Mouse (Mus musculus) ZHBTc4 (cell line): ENCODE data around the gene Efcab2.

Experiments used
- DNase-seq: peaks from one replicate; pipeline ENCODE4 v3.0.0-alpha.2; 2011; ENCODE audit warnings: low read depth, low spot score

Gene Efcab2

DNA sequence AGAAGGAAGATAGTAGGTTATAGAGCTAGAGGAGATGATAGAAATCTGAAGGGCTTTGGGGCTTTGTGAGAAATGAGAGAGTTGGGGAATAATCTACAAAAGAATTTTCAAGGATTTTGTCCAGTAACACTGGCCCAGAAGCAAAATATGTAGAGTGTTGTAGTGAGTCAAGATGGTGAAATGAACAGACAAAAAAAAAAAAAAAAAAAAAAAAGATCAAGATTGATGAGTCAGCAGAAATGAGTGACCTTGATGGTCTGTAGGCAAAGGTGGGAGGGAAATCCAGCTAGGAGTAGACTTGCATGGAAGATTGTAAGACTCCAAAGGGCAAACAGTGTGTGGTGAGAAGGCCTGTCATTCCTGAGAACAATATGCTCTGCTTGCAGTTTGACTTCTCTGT lies 78.0 kb downstream of the Efcab2 start:
- DNase-seq, result no peak

DNA sequence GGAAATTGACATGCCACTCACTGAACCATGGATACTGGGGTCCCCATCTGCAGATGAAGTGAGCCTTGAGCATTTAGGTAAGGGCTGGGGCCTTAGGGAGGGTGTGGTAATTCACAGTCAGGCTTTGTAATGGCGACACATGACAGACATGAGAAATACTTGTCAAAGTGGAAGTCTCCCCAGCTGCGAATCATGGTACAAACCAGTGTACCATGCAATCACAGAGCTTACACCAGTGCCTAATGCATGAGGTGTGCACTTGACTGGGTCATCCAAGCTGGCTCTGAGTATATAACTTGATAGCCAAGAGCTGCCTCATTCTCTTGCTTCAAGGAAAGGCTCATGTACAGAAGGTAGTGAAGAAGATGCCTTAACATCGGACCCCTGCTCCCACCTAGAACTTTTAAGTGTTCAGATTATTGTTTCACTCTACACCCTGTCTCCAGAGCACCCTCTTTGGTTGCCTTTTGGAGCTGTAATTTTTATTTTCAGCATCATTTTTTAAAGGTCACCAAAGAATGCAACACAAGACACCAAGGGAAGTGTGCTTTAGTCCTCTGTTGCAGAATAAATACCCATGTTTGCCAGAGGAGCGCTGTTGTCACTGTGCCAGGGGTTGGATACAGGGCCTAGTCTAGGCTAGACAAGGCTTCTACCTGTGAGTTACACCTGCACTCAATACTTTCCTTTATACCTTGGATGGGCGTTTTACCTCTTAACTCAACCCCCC lies 79.4 kb downstream of the Efcab2 start:
- DNase-seq, result no peak

DNA sequence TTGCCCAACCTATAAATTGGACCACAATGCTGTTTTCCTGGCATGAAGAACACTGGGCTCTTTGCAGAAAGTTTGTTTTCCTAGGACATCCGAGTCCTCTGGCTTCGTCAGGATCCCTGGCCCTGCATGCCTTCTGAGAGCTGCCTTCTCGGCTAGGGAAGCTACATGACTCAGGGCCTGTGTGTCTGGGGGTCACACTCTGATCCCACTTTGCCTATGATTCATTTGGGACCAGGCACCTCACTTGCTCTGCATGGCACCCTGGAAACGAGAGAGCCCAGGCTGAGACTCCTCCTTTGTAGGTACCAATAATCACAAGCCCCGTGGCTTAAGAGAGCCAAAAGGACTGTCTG lies 80.0 kb downstream of the Efcab2 start:
- DNase-seq, result no peak

DNA sequence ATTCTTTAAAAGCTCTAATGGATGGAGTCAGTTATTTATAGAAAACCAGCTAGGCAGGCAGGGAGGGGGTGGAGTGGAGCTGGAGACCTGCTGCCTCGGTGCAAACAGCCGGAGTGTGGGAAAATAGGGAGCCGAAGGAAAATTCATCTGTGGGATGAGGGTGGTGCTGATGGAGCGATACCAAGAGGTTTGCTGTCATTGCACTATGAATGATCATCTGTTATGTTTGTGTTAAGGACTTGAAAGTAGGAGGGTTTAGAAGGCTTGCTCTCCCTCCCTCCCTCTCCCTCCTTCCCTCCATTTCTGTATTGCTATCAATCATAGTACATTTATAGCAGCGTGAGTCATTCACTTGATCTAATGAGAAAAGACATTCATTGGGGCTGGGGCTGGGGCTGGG lies 80.9 kb downstream of the Efcab2 start:
- DNase-seq, result no peak

DNA sequence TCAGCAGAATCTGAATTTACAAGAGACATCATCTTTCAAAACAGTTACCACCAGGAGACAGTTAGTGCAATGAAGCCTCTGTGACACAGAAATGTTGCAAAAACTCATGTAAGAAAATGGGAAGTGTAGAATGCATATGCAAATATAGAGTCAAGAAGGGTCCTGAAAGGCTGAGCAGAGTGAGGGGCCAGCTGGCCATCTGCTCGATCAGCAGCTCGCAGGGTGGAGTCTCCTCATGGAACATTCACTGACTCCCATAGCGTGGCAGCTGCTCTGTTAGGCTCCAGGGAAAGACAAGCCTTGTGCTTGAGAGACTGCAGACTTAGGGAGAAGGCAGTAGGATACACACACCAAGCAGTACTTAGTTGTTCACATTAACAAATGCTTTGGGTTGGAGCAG lies 83.2 kb downstream of the Efcab2 start:
- DNase-seq, result no peak

DNA sequence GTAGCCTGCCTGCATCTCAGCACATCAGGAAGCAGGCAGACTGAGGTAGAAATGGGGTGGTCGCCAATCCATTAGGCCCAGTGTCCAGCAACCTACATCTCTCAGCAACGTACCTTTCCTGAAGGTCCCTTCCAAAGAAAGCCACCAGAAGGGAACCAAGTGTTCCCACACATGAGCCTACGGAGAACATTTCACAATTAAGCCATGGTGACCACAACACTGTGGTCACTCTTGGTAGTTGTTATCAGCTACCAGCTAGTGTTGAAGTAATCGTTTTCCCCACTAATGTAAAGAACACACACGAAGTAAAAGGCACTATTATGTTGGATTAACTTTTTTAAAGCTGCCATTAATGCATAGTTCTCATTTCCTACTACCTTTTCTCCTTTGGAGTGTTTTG lies 85.8 kb downstream of the Efcab2 start:
- no peak for DNase-seq

DNA sequence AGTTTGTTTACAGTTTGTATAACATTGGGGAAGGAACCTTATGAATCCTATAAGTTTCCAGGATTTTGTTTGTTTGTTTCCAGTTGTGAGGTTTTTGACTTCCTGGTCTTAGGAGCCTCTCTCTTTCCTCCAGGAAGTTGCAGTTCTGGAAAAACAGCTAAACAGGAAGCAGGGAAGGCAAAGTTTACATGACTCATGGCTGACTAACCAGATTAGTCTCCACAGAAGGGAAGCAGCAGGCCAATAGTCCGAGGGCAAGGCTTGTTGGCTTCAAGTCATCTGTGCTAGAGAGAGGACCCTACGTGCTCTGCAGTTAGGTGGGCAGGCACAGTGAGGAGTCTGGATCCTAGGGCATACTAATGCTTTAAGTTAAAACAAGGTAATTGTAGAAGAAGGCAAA lies 86.6 kb downstream of the Efcab2 start:
- no peak for DNase-seq

DNA sequence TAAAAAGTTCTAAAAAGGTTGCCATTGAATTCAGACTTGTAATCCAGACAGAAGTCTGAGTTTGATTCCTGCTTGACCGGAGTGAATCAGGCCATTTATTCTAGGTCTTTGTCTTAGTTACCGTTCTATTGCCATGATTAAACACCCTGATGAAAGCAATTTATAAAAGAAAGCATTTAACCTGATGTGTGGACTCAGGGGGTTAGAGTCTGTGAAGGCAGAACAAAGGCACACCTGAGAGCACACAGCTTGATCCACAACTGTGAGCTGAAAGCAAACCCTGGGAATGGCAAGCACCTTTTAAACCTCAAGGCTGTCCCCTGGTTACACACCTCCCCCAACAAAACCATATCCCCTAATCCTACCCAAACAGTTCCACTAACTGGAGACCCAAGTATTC lies 90.3 kb downstream of the Efcab2 start:
- peak; percentile 33 for DNase-seq

DNA sequence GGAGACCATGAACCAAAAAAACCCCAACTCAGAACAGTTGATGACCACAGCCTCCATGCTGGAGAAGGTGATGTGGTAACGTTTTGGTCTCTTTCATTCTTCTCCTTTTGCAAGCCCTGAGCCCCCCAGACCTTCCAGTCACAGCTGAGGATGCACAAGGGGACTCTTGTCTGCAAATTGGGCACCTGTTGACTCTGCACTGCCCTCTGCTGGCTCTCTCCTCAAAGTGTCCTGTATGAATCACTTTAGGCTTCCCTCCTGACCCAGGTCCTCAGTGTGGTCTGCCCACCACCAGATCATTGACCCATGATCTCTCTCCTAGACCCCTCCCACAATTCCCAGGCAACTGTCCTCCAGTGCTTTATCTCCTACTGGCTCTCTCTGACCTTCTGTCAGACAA lies 91.0 kb downstream of the Efcab2 start:
- peak; percentile 60 for DNase-seq

DNA sequence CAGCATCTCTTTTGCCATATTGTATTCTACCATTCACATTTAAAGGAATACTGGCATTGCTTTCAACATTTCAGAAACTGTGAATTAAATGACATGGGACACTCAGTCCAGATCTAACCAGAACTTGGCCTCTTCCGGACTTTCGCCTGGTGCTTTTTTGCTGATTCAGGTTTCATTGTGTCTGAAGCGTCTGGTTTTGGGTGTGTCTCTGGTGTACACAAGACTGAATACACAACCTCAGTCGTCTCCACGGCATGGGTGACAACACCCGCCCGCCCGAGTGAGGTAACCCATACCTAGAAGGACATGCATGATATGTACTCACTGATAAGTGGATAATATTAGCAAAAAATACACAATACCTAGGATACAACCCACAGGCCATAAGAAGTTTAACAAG lies 101.1 kb downstream of the Efcab2 start:
- DNase-seq, result peak; percentile 66

DNA sequence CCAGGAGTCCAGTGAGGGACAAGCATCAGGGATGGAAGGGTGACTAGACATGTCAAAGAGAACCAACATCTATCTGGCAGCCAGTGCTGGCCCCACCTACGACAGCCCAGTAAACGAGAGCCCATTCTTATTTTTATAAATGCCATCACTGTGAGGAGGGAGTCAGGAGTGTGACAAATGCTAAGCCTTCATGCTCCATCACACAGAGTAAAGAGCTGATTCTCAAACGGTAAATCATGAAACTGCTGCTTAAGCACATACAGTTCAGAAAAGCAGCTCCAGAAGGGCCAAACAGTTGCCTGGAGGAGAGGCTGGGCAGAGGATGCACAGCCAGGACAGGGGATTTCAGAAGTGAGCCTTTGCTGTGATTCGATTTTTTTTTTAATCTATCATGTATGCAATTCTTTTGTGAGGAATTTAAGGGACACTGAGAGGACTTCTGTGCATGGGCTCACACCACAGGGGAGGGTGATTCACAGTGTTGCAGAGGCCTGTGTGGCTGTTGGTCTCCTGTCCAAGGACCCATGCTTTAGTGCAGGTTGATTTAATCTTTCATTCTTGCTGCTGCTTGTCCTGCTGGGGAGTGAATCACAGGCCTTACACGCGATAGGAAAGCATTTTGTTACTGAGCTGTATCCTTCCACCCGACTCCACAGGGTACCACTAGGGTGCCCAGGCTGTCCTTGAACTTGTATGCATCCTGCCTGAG lies 106.6 kb downstream of the Efcab2 start:
- DNase-seq, result no peak

DNA sequence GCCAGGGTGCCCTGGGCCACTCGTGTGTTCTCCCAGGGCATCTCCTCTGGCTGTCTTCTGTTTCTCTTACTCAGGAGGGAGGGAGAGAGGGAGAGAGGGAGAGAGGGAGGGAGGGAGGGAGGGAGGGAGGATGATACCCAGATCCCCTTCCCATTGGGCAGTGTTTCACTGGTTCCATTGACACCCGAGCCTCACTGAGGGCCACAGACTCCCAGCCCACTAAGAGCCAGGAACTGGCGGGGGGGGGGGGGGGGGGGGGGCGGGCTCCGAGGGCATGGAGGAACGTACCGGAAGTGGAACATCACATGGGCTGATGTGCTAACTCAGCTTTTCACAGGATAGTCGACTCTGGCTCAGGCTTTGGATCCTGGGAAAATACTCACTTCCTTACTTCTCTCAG lies 108.1 kb downstream of the Efcab2 start:
- no peak for DNase-seq

DNA sequence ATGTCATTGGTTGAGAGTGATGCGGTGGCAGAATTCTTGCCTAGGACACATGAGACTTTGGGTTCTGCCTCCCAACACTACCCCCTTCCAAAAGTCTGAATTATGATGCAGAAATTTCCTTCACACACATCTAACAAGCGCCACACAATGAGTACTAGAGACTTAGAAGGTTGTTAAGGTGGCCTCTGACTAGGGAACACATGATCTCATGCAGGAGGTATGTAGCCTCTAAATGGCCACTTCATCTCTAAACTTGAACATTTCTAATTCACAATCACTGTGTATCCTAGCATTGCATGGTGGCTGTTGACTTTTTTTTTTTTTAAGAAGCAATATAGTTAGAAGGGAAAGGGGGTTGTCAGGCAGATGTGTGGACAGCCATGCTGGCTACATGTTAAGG lies 110.0 kb downstream of the Efcab2 start:
- no peak for DNase-seq

DNA sequence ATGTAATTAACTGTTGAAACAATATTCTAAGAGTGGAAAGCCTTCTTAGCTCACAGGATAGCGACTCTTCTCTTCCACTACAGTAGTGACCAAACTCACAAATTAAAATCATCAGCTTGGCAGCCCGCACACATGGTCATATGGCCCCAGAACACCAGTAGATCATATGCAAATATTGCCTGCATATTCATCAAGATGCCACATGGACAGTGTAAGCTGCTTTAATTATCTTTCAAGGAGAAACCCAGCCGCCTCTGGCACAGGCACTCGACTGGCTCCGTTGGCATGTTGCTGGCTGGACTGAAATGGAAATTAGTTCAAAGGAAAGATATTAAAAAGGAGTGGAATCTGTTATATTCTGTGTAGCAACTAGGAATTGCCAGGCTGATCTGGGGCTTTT lies 116.5 kb downstream of the Efcab2 start:
- DNase-seq, result no peak

DNA sequence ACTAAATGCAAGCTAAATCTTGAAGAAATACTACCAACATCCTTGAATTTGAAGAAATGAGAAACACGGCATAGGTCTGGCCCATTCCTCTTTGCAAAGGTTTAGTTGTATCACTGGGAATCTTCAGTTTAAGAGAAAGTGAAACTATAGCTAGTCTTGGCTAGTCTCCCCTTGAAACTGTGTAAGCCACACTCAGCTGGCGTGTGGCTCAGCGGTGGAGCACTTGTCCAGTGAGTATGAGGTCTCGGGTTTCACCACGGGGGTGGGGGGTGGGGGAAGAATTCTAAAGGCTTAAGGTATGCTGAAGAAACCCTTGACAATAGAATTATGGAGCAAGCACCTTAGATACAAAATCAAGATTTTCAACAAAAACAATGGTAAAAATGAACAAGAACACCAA lies 117.3 kb downstream of the Efcab2 start:
- peak; percentile 18 for DNase-seq

DNA sequence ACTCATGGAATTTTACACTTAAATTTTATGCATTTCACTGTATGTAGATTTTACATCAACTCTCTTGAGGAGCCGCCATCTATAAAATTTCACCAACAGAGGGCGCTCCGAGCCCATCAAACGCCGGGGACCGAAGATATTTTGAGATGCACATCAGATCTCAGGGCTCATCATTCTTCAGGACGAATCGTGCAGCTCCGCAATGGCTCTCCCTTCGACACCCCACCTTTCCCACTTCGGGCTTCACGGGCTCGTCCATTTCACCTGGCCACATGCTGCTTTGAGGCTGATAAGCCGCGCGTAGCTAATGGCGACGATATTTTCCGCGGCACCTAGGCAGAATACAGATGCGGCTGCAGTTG lies 121.3 kb downstream of the Efcab2 start:
- DNase-seq, result peak; percentile 90

DNA sequence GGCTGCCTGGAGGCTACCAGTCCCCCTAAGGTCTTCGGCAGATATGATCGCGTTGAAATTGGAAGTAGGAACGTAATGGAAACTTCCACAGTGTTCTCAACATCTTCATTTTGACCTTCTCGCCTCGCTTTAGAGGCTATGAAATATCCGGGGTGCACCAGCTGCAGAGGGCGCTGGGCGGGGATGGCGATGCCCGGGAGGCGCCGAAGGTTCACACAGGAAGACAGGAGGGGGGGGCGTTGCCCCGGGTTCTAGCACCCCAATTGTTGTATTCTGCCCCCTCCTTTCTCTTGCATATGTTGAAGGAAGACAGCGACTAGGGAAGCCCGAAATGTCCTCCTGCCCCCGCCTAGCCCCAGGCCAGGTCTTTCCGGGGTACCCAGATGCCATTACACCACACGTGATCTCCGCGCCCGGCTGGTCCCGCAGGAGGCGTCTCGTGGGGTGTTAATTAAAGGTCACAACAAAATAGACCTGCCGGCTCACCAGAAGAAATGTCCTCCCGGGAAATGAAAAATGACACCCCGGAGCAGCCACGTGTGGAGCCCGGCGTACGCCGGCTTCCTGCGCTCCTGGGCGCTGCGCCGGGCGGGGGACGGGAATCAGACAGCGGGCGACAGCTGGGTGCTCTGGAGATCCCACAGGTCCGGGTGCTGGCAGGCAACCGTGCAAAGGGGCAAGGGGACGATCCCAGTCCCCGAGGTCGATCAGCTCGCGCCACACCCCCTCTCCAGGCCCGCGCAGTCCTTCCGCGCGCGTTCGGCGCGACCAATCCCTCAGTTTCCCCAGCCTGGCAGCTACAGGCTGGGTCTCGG lies 121.9 kb downstream of the Efcab2 start:
- peak; percentile 68 for DNase-seq

DNA sequence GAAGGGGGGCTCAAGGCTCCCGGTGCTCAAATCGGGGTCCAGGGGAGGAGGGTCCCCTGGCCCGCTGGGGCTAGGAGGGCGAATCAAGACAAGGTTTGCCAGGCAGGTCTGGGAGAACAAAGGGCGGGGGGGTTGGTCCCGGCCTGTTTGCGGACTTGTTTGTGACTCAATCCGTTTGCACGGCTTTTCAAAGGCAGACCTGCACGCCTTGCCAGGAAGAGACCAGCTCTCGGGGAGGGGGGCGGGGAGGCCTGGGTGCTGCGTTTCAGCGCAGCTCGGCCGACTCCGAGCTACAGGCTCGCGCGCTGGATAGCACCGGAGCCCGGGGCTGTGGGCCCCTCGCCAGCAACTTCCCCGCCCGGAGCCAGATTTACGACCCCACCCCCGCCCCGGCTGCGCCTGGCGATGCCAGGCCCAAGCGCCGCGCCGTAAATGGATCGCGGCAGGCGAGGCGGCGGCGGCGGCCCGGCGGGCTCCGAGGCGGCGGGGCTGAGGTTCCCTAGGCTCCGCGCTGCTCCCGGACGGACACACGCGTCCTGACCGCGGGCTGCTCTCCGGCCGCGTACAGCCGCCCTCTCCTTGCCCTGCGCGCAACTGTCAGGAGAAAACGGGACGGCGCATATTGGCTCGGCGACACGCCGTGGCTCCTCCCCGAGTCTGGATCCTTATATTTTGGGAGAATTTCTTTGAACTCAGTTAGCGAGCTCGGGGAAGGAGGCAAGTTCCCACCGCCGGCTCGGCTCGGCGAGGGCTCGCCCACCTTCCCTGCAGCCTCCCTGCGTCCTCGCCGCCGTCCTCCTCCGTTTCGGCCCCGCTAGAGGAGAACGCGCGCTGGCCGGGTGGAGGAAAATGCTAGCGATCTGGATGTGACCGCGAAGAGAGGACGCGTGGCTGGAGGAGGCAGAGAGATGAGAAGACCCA lies 122.8 kb downstream of the Efcab2 start, which contains the start of gene Kif26b:
Gene Kif26b, plus strand, starts transcription at position 695 of the 921 bp plus-strand sequence.
- peak; percentile 83 for DNase-seq

DNA sequence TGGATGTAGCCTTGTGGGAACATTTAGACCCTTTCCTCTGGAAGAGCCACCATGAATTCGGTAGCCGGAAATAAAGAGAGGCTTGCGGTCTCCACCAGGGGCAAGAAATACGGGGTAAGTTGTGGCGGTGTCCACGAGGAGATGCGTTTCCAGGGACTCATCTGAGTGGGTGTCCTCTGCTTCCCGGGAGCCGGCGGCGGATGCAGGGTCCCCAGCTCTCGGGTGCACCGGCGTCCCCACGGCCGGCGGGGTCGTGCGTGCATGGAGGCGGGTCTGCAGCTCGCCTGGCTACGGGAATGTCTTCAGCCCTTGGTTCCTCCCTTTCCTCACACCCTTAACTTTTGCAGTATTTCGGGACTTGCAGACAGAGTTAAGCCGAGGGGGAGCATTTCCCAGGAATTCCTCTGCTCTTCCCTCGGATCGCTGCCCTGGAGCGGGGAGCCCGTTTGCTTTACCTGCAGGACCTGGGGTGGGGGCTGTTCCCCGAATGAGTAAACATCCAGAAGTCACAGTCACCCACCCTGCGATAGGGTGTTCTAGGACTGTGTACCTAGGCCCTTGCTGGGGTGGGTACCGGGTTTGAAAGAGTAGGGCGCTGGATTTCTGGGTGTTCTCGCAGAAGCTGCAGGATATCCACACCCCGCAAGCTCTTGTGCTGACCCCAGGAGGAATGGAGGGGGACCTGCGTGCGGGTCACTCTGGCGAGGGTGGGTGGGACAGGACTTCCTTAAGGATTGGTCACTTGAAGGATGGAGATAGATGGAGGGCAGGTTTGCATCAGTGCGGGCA lies 123.8 kb downstream of the Efcab2 start:
- peak; percentile 62 for DNase-seq

DNA sequence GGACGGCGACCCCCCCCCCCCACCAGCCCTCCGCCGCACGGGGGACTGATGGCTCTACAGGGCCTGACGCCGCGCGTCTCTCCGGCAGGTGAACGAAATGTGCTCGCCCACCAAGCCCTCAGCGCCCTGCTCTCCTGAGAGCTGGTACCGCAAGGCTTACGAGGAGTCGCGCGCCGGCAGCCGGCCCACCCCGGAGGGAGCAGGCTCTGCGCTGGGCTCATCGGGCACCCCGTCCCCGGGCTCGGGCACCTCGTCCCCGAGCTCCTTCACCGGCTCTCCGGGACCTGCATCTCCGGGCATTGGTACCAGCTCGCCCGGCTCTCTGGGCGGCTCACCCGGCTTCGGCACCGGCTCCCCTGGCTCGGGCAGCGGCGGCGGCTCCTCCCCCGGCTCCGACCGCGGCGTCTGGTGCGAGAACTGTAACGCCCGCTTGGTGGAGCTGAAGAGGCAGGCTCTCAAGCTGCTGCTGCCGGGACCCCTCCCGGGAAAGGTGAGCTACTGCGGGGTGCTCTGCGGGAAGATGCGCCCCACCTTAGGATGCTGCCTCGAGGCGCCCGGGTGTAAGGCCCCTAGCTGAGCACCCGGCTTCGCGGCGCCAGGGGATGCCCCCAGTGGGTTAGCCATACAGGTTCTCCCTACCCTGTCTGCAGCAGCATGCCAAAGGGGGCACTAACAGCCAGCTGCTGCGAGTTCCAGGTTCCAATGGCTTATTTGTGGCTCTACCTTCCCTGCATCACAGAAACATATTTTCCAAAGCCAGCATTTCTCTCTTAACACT lies 124.6 kb downstream of the Efcab2 start:
- peak; percentile 91 for DNase-seq
